Mouse (Mus musculus) neural tube, embryonic 10.5 days (tissue): ENCODE data around the gene Gh.
A peak's percentile ranks its signal among the peaks of the same experiment; 100 is the strongest.

ENCODE experiments used
- DNase-seq: peaks from one replicate; pipeline ENCODE4 v3.0.0-alpha.2; 2017; ENCODE audit warnings: low spot score; ENCODE audit errors: extremely low spot score

Gh gene

DNA sequence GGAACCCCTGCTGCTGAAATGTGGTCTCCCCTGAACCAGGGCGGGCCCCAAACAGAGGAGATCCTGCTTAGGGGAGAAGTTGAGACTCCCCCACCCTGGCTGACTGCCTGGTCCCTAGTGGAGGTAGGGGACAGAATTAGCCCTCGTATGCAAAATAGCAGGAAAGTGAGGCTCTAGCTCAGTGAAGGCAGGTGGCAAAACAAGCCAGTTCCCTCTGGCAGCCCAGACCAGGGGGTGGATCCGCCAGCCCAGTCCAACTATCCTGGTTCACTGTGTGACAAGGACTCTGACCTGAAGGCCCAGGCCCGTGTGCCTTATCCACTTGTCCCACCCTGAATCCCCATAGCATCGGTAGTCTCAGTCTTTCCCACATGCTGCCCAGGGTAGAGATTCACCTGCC, 8.5 kb upstream of the Gh start:
- DNase-seq: no peak

DNA sequence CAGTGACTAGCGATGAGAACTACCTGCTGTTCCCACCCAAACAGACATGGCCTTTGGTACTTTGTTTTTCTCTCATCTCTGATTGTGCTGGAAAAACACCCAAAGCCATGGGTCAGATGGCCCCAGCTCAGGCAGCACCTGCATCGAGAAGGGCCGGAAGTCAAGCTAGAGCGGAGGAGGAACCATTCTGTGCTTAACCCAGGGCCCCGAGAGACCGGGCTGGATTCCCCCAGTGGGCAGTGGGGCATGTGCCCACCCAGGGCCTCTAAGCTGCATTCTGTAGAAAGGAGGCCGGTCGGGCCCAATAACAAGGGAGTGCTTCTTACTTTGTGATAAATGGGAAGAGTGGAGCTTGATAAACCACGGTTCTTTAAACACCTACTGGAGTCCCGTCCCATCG, 6.5 kb upstream of the Gh start:
- no peak for DNase-seq

- no peak for DNase-seq
Measured at GRCm38 (mm10) chr11:106307432-106307831, 5.8 kb upstream of the Gh start.

- no peak for DNase-seq
Measured at GRCm38 (mm10) chr11:106306758-106307157, 5.1 kb upstream of the Gh start.

DNA sequence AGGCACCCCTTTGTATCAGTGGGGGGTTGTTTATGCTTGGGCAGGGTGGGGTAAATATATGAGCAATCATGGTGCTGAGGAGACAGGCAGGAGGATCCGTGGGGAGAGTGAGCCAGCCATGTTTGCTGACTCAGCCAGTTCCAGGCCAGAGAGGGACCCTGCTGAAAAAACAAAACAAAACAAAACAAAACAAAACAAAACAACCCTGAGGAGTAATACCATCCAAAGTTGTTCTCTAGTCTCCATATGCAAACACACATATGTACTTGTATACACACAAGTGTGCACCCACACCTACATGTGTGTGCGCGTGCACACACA, 4.4 kb upstream of the Gh start:
- no peak for DNase-seq

DNA sequence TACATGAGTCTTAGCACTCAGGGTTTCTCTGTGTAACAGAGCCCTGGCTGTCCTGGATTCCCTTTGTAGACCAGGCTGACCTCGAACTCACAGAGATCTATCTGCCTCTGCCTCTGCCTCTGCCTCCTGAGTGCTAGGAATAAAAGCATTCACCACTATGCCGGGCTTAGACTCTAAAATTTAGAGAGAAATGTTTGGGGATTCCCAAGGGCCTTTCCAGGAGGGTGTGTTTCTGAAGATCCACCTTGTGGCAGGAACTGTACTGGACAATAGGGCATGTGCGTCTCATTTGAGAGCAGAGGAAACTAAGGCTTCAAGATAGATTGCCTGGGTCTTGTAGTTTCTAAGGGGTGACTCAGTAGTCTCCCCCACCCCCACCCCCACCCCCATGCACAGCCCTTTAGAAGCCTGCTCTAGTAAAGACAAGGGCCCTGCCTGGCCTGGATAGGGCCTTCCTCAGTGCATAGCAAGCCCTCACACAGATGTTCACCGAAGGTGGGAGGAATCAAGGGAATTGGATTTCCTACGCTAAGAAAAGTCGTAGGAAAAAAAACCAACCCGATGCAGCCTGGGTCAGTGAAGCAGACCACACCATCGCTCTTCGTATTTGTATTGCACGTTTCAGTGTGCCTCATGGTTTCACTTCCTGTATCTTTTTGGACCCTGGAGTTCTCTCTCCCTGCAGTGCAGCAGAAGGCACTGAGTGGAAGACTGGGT, 3.8 kb upstream of the Gh start:
- DNase-seq: no peak

- peak; percentile 80 for DNase-seq
Measured at GRCm38 (mm10) chr11:106302634-106303033, 969 bp upstream of the Gh start.

DNA sequence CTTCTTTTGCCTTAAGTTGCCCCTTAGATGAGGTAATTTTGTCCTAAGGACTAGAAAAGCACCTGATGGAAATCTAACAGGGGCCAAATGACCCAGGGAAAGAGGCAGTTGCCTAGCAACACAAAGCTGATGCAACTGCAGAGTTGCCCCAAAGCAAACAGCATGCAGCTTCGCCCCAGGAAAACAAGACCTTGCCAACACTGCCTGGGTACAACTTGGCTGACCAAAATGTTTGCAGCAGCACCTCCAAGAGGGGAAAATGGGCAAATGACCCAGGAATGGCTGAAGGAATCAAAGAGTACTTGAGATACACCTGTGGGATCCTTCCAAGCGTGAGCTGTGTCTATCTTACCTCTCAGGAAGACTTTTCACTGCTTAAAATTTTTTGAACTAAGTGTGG, 9.8 kb downstream of the Gh start:
- DNase-seq: no peak

DNA sequence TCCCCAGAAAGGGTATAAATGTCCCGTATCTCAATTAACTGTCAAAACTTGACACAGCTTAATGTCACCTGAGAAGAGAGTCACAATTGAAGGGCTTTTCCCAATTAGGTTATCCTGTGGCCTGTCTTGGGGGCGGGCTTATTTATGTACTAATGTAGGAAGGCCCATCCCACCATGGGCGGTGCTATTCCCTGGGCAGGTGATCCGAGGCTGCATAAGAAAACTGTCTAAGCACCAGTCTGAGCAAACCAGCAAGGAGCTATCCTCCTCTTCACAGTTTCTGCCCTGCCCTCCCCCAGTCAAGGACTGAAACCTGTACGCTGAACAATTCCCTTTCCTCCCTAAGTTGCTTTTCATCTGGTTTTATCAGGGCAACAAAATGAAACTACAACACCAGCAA, 11.3 kb downstream of the Gh start:
- DNase-seq: no peak

- no peak for DNase-seq
Measured at GRCm38 (mm10) chr11:106289369-106289768, 12.3 kb downstream of the Gh start.

- DNase-seq: no peak
Measured at GRCm38 (mm10) chr11:106286987-106287386, 14.7 kb downstream of the Gh start.

DNA sequence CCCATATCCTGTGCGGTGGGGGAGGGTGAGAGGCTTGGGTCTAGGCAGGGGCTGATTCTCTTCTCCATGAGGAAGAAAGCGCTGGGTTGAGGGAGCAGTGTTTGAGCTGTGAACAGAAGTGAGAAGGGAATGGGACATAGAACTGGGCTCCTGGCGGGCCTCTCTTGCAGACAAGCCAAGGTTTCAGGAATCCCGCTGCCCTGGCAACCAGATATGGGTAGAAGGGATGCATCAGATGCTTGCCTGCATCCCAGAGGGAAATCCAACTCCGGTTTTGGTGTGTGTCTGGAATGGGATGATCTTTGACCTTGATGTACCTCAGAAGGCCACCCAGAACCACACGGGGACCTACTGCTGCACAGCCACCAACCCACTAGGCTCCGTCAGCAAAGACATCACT, 15.5 kb downstream of the Gh start:
- no peak for DNase-seq

DNA sequence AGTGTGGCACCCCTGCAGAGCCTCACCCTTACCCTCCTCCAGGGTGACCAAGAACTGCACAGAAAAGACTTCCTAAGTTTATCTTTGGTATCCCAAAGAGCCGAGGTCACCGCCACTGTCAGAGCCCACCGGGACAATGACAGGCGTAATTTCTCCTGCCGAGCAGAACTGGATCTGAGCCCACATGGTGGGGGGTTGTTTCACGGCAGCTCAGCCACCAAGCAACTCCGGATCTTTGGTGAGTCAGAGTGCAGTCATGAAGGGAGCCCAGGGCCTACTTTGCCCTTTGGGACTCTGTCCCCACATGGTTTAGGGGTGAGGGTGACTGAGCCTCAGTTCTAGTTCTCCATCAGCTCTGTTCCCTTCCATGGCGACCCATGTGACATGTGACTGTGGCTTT, 17.5 kb downstream of the Gh start:
- no peak for DNase-seq

GRCm38 (mm10) chr11:106283371-106283770, 18.3 kb downstream of the Gh start:
- no peak for DNase-seq

DNA sequence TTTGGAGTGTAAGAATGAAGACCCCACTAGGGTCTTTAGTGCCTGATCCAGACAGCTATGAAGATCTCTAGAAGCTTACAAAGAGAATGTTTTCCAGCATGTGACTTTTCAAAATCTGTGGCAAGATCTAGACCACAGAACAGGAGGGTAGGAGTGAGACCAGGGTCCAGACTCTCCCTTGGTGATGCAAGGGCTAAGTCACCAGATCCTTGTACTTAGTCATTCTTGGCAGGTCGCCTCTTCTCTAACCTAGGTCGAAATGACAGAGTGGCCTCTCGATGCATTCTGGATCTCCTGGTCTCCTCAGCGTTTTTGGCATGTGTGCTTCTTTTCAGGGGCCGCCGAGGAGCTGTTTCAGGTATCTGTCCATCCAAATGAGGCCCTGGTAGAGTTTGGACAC, 19.2 kb downstream of the Gh start:
- DNase-seq: no peak

DNA sequence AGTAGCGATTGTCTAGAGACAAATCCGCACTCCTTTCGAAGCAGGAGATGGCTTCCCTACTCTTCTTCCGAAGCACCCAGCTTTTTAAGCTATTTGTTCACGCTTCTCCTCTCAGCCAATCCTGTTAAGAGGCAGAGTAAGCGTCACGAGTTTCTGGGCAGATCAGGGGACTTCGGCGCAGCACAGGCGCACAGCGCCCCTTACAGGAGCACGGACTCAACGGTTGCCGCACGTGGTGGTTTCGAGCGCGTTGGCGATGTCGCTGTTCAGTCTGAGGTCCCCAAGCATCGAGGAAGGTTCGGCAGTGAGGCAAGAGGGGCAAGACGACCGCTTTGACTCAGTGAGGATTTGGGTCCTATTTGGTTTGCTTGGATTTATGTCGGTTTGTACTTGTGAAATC, 25.2 kb downstream of the Gh start, which contains the start of gene Tcam1:
Tcam1 (plus strand) TSS at position 219 of the 400 bp plus-strand sequence.
- peak; percentile 92 for DNase-seq

- peak; percentile 26 for DNase-seq
Measured at GRCm38 (mm10) chr11:106274971-106275411, 26.7 kb downstream of the Gh start.

GRCm38 (mm10) chr11:106274374-106274773, 27.3 kb downstream of the Gh start:
- DNase-seq: no peak

DNA sequence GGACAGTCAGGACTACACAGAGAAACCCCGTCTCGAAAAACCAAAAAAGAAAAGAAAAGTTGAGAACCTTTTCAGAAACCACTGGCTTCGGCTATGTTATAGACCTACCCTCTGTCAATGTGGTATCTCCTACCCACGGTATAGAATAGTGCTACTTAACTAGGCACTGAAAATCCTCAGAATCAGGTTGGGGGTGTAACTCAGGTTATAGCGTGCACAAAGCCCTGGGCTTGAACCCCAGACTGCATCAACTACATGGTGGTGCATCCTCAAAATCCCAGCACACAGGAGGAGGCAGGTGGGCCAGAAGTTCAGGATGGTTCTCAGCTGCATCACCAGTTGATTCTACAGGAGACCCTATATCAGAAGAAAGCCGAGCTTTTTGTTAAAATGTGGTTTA, 27.9 kb downstream of the Gh start:
- DNase-seq: no peak

GRCm38 (mm10) chr11:106273311-106273684, 28.4 kb downstream of the Gh start:
- DNase-seq: no peak

- peak; percentile 99 for DNase-seq
Measured at GRCm38 (mm10) chr11:106272644-106273310, 28.9 kb downstream of the Gh start, which contains the start of gene Smarcd2. Gene Smarcd2, minus strand, starts transcription at chr11:106272972.

DNA sequence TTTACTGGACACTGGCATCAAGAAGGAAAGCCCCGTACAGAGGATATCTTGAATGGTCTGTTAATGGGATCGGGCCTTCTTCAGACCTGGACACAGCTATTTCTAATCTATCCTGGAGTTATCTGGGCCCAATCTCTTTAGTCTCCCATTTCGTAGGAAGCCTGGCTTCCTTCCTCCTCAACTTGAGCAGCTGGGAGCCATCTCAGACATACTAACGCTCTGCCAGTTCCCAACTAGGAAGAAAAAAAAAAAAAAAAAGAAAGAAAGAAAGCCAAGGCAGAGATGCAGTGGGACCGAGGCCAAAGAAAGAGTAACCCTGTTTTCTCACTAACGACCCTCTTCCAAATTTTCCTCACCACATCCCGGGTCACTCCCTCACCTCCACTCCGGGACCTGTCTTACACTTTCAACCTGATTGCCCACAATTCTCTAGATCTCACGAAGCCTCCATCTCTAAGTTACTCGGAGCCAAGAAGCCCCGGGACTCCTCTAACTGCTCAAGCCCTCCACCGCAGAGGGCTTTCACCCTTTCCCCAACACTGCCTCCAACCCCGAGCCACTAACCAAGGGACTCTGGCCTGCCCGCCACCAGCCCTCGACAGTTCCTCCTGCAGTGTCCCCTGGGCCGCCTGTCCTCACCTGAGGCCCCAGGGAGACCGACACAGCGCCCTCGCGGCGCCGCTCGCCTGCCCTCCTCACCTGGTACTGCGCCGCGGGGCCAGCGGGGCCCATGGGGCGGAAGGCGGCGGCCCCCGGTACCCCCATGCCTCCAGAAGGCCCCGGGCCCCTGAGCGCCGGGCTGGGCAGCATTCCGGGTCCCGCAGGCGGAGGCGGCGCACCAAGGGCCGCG, 29.6 kb downstream of the Gh start:
- DNase-seq: no peak
